Mouse (Mus musculus) T-cell, adult 2 months (primary cell): ENCODE data around the gene E4f1.
A peak's percentile ranks its signal among the peaks of the same experiment; 100 is the strongest.

Source experiments
- DNase-seq: peaks from one replicate; pipeline ENCODE4 v3.0.0; 2022; ENCODE audit warnings: low spot score

Gene E4f1

GRCm38 (mm10) chr17:24481027-24481815 is 11.1 kb upstream of the E4f1 start:
- no peak for DNase-seq

DNA sequence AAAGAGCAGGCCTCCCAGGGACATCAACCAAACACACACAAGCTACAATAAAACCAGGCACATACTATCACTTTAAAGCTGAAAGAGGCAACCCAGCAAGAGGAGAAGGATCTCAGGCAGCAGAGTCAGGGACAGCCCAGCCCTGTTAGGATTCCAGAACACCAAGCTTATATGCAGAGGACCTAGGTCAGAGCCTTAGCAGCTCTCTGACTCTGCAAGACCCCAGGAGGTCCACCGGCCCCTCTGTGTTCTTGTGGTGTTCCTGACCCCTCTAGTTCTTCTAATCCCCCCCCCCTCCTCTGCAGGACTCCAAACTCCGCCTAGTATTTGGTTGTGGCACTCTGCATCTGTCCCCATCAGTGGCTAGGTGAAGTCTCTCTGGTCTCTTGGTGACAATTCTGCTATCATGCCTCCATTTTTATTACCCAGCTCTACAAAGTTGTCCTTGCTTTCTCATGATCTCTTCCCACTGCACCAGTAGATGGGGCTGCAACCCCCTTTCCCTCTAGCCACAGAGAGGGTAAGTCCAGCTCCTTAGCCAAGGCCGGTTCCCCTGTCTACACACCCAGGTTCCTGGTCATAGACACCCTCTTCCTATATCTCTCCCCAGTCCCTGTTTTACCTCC is 10.2 kb upstream of the E4f1 start:
- DNase-seq: no peak

DNA sequence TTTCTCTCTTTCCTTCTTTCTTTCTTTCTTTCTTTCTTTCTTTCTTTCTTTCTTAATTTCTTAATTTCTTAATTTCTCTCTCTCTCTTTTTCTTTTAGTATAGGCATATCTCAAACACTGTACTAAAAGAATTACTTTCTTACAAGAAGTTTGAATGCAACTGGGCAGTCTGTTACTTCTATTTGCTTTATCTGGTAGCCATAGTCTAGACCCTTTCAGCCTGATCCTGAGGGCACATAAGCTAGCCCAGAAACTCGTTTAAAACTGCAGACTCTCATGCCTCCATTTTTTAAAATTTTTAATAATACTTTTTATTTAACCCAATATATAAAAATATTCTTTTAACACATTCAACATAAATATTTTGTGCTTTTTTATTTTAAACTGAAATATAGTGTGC is 9.3 kb upstream of the E4f1 start:
- DNase-seq: no peak

DNA sequence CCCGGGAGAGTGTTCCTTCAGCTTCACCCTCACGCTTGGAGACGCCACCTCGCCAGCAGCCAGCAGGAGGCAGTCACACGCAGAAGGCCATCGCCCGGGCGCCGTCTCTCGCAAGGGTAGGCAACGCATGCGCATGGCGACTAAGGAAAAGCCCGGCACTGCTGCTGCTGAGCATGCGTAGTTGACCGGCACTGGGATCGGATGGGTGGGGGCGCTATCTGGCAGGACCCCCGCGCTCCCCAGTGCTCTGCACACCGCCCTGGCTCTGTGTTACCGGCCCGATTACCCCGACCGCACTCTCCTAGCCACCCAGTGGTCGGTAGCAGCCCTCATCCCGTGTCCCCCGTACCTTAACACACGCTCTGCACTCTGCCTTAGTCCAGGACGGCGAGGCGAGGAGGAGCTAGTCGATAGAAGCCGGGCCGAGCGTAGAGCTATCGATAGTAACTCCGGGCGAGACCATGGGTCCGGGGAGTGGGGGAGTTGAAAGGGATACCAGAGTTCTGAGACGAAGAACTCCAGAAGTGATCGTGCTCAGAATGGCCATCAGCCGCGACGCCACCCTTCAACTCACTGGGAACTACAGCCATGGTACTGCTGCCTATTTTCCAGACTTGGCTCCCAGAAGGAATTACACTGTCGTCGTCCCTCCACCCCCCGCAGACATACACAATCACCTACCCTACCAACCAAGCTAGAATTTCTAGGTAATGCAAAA is 8.7 kb upstream of the E4f1 start, which contains the start of gene Mlst8:
Gene Mlst8 (minus strand): TSS at position 416 of the 718 bp plus-strand sequence.
- peak; percentile 95 for DNase-seq

DNA sequence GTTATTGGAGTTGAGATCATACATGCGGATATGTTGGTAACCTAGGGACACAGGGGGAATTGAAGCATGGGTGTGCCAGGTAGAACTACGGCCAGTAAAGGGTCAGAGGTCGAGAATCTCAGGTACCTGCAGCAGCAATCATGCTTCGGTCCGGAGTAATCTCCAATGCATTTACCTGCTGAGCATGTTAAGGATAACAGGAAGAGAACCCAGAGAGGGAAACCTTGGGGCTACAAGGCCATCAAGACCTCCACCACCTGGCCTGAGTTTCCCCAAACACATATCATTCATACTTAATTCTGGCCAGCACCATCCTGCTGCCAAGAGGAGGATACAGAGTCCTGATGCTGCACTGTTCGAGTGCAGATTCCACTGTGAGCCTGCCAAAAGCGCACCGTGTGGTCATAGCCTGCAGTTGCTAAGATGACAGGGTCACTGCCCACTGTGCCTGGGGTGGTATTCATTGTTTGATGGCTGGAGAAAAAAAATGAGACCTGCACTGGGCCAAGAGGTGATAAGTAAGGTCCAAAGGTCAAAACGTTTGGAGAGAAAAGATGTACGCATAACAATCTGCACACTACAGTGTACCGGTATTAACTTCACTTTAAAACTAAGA is 8.0 kb upstream of the E4f1 start:
- no peak for DNase-seq

DNA sequence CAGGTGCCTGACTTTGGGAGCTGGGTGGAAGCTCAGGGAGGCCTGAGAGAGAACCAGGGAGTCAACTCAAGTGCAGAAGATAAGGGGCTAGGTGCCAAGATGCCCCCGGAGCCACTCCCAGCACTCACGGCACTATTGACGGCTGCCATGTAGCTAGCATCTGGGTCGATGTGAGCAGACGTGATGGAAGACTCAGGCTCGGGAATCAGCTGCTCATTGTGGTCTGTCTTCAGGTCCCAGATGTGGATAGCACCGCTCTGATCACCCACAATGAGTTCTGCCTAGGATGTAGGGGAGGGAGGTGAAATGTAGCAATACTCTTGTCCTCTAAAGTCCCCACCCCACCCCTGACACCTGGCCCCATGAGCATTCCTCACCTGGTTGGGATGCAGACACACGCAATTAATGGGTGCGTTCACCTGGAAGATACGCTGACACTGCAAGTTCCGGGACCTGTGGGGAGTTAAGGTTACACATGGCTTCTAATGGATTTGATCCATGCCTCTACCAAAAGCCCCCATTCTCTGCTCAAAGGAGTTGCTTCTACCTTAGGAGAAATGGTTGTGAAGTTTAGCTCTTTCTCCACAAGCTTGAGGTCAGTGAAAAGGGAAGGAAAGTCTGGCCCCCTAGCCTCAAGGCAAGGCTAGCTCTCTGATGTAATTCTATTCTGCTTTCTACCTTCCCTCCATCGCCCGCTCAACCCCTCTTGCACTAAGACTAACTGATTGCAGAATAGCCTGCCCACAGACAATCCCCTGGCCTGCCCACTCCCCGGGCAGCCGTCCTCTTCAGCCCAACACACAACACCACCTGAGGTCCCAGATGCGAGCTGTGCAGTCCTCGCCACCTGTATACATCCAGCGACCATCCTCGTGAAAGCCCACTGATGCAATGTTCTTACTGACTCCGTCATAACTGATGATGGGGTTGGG is 7.2 kb upstream of the E4f1 start:
- DNase-seq: no peak

DNA sequence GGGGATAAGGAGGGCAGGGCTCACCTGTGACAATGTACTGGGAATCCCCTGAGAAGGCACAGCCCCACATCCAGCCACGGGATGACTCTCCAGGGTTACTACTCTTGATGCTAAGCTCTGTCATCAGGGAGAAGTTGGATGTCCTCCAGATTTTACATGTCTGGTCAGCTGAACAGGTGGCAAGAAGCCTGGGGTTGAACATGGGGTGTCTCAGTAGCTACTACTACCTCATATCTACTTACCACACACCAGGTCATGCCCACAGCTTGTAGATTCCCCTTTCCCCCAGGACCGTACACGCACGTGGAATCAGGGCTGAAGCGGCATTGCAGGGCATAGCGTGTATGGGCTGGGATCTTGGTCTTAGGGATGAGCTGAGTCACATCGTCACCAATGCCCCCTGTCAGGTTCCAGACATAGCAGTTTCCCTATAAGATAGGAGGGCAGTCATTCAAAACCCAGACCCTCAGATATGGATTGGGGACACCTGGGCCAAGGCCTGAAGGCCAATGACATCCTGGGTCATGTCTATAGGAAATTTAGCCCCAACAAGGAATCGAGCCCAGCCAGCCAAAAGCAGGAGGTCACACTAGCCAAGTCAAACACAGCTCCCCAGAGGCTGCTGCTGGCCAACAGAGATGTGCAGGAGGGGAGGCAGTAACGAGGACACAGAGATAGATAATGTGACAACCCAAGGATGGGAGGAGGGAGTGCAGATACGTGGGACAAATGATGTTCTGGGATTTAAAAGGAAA is 6.1 kb upstream of the E4f1 start:
- no peak for DNase-seq

GRCm38 (mm10) chr17:24475586-24475985 is 5.5 kb upstream of the E4f1 start:
- DNase-seq: no peak

GRCm38 (mm10) chr17:24474557-24474956 is 4.4 kb upstream of the E4f1 start:
- no peak for DNase-seq

- no peak for DNase-seq
These were observed 3.6 kb upstream of the E4f1 start, which contains the start of gene Bricd5 for GRCm38 (mm10) chr17:24473612-24474275. Gene Bricd5, plus strand, starts transcription at chr17:24473884.

GRCm38 (mm10) chr17:24472512-24472911 is 2.4 kb upstream of the E4f1 start:
- DNase-seq: no peak

DNA sequence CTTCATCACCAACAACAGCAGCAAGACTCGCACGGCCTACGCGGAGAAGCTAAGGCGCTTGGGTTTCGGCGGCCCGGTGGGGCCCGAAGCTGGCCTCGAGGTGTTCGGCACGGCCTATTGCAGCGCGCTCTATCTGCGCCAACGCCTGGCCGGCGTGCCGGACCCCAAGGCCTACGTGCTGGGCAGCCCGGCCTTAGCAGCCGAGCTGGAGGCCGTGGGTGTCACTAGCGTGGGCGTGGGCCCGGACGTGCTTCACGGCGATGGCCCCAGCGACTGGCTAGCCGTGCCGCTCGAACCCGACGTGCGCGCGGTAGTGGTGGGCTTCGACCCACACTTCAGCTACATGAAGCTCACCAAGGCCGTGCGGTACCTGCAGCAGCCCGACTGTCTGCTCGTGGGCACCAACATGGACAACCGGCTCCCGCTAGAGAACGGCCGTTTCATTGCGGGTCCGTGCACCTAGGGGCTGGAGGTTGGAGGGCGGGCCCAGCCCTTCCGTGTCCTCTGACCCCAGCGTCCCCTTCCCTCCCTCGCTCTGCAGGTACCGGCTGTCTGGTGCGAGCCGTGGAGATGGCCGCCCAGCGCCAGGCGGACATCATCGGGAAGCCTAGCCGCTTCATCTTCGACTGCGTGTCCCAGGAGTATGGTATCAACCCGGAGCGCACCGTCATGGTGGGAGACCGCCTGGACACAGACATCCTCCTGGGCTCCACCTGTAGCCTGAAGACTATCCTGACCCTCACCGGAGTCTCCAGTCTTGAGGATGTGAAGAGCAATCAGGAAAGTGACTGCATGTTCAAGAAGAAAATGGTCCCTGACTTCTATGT is 801 bp upstream of the E4f1 start:
- no peak for DNase-seq

- DNase-seq: no peak
These were observed 690 bp downstream of the E4f1 start for GRCm38 (mm10) chr17:24469336-24469909.

- DNase-seq: no peak
These were observed 1.4 kb downstream of the E4f1 start for GRCm38 (mm10) chr17:24468636-24469246.

DNA sequence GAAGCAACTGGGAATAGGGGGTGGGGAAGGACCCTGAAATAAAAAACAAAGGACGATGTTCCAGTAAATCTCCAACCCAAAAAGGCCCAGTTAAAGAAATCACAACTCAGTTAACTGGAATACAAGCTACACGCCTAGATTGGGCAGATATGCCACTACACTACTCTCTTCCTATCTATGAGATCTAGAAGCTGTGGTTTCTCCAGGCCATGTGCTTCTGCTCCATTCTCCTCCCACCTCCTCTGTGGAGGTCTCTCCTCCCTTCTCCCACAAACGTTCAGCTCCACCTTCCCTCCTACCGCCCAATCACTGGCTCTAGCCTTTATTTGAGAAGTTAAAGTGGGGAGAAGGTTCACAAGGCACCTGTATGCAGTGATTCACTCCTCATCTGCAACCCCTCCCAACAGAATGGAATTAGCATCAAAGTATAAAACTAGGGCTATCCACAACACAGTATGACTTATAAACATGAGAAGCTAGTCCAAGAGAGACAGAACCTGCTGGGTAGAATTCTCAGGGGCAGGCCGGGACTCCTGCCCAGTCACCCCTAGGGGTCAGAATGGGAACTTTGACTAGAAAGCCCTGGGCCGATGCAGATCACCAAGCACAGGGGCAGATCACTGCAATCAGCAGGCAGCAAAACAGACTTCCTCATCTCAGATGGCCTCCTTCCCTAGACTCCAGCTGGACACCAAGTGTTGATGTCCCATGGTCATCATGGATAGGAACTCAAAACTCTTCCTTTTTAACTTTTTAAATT is 6.6 kb downstream of the E4f1 start:
- no peak for DNase-seq

DNA sequence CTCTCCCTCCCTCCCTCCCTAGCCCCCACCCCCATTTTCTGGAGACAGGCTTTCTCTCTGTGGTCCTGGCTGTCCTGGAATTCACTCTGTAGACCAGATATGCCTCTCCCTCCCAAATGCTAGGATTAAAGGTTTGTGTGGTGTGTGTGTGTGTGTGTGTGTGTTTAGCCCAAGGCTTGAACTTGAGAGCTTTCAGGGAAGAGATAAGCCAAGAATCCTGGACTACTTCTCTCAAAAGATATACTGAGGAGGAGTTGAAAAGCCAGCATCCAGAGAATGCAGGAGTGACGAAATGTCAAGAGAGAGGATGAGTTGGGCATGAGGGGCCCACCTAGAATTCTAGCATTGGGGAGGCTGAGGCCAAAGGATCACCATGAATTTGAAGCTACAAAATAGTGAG is 7.2 kb downstream of the E4f1 start:
- DNase-seq: no peak

DNA sequence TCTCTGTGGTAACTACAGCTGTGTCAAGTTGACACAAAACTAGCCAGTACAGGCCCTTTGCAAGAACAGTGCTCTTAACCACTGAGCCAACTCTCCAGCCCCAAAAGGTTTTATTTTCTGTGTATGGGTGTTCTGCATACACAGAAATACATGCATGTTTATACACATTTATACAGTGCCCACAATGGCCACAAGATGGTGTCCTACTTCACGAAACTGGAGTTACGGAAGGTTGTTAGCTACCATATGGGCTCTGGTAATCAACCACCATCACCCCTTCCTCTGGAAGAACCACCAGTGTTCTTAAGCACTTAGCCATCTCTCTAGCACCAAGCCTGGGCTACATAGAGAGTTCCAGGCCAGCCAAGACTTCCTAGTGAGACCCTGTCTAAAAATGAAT is 8.5 kb downstream of the E4f1 start:
- peak; percentile 42 for DNase-seq
